Mouse (Mus musculus): ENCODE data around the gene Gp1bb.

GRCm38 (mm10) chr16:18581050-18581622, 41.1 kb downstream of the Gp1bb start:
- TF ChIP-seq CTCF (IDR thresholded peaks at IDR 0.05; ENCODE audit: control insufficient read depth, insufficient read depth, insufficient read length) (no peak), MYOG (IDR thresholded peaks at IDR 0.05; ENCODE audit: control insufficient read depth, extremely low read depth, insufficient read length) (no peak)

All from C2C12 (cell line).